Mouse (Mus musculus) 416B (cell line): ENCODE data around the gene En1.
A peak's percentile ranks its signal among the peaks of the same experiment; 100 is the strongest.

Source experiments
- DNase-seq: peaks from one replicate; pipeline ENCODE4 v3.0.0; 2011; ENCODE audit warnings: low read depth

En1 gene

DNA sequence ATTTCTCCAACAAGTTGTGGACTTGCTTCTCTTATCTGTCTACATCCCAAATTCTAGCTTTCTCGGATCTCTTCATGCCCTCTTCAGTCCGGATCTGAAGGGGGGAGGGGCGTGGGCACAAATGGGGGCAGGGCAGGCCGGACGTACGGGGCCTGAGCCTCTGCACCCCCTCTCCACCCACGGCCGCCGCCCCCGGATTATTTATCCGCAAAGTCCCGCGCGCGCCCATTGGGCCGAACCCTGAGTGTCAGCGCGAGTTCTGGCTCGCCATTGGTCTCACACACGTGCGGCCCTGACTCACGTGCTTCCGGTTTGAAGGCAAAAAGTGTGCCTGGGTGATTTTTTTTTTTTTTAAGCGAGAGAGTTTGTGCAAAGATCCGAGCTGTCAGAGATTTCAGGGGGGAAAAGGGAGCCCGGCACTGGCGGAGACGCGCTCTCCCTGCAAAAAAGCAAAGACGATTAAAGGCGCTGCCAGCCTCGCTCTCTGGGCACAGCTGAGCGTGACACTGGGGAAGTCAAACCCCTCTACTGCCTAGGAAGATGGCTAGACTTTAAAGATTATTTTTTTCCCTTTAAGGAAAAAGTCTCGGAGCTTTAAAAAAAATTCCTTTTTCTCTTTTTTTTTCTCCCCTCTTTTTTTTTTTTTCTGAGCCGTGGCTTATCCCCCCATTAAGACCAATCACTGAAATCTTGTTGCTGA lies at the start of gene En1:
Gene En1, plus strand, starts transcription at position 388 of the 700 bp plus-strand sequence.
- no peak for DNase-seq

- no peak for DNase-seq
Observed at GRCm38 (mm10) chr1:120556926-120557846, 45.0 kb upstream of the En1 start.

DNA sequence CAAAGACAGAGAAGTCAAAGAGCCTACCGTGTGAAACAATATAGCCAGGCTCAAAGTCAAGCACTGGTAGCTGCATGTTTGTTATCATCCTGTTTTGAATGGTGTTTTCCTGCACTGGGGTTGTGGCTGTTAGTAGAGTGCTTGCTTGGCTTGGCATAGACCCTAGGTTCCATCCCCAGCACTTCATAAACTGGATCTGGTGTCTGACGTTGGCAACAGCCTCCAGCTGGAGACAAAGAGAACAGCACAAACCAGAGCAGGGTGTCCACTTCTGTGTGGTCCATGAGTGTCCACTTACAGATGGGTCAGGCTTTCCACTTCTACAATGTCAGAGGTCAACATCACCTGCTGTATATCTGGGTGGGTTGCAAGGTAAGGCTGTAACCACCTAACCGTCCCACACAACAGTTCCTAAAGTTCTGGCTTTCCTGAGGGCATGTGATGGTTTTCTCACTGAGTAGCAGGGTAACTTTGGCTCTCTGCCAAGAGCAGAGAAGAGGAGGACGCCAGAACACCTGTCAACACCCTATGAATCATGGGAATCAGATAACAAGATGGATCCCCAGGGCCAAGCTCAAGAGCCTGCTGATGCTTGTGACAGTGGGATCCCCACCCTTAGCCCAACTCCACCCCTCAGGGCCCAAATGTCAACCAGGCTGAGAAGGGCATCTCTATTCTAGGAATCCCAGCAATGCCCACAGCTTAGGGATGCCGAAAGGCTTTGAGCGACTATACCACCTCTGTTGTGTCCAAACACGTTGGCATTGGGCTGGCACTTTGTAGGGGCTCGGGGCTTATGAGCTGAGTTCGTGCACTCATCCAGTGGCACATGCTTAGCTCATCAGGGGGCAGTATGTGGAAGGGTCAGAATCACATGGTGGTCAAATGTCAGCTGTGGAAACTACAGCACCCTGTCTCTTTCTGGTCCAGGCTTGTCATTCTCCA lies 43.6 kb upstream of the En1 start:
- no peak for DNase-seq

DNA sequence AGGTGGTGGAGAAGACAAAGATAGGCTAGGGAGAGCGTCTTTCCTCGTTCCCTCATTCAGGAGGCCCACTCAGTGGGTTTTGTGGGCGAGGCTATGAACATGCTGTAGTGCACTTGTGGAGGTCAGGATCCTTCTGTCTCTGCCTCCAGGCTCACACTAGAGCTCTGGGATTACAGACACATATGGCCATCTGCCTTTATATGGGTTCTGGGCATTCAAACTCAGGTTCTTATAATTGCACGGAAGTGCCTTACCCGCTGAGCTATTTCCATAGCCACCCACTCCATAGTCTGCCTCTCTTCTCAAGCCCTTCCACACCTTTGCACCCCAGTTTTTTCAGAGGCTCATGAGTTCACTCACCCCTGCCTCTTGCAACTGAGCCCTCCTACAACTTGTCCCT lies 42.3 kb upstream of the En1 start:
- DNase-seq, result no peak

GRCm38 (mm10) chr1:120581306-120581705 lies 20.9 kb upstream of the En1 start:
- no peak for DNase-seq

DNA sequence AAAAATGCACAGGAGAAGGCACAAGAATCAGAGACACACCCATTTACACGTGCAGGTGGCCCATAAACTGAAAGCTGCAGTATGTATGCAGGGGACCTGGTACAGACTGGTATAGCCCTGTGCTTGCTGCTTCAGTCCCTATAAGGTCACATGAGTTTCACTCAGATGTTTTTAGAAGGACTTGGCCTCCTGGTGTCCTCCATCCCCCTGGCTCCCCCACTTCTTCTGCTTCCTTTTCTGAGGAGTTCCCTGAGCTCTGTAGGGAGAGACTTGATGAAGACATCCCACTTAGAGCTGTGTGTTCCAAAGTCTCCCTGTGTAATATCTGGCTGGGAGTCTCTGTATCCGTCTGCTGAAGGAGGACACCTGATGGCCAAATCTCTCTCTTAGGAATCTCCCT lies 16.7 kb upstream of the En1 start:
- DNase-seq, result no peak

DNA sequence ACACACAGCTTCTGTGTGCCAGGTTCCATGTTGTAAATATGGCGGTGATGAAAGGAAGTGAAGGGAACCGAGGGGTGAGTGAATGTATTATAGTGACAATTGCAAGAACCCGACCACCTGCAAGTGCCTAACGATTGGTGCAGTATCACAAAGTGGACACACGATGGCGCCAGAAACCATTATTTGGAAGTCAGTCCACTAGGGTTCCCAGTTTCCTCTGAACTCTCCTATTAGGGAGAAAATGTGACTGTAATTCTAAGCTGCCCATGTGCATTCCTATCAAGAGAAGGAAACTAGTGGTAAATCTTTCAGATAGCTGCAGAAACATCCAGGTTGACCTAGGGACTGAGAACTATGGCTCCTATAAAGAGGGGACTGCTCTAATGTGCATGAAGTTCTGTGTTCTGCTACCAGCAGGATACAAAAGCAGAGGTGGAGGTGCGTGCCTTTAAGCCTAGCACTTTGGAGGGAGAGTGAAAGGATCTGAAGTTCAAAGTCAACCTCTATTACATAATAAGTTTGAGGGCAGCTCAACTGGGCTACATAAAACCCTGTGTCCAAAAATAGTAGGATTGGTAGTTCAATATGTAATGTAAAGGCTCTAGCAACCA lies 15.6 kb upstream of the En1 start:
- peak; percentile 71 for DNase-seq

- no peak for DNase-seq
Observed at GRCm38 (mm10) chr1:120587431-120587830, 14.8 kb upstream of the En1 start.

DNA sequence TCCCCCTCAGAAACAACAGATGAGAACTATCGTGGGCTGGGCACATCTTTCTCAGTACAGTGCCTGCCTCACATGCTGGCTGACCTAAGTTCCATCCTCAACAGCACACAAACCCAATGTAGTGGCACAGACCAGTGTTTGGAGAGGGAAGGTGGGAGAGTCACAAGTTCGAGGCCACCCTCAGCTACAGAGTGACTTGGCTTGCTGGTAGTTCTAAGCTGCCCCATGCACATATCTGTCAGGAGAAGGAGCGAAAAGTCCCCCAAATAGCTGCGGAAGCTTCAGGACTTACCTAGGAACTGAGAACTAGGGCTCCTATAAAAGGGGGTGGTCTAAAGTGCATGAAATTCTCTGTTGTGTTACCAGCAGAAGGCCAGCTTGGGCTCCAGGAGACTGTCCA lies 14.3 kb upstream of the En1 start:
- DNase-seq, result no peak

GRCm38 (mm10) chr1:120588362-120589027 lies 13.7 kb upstream of the En1 start:
- DNase-seq, result peak; percentile 8

DNA sequence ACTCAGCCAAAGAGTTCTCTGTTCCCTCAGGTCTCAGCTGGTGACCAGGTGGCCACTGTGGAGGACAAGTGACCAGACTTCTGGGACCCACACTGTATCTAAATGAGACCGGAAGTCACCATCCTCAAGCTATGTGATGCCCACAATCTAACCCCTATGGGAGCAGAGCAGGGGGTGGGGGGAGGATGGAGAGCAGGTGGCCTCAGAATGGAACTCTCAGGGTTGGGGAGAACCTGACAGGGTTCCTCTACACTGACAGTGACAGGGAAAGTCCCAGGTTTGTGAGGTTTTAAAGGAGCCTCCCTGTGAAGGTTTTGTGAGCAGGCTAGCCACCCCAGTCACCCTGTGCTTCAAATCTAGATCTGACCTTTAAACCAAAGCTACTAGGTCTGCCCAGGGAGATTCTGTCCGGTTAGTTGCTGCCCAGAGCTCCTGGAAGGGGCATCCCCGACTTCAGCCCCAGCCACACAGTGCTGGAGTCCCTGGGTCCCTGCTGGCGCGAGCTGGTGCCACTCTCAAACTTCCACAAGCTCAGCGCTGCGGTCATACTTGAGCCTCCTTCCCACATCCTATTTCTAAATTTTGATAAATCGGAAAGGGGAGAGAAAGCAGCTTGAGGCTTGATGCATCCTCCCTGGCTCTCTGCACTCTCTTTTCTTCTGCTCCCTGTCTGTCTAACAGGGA lies 8.8 kb upstream of the En1 start:
- no peak for DNase-seq

GRCm38 (mm10) chr1:120594603-120595002 lies 7.6 kb upstream of the En1 start:
- no peak for DNase-seq

- no peak for DNase-seq
Observed at GRCm38 (mm10) chr1:120595471-120596240, 6.6 kb upstream of the En1 start.

DNA sequence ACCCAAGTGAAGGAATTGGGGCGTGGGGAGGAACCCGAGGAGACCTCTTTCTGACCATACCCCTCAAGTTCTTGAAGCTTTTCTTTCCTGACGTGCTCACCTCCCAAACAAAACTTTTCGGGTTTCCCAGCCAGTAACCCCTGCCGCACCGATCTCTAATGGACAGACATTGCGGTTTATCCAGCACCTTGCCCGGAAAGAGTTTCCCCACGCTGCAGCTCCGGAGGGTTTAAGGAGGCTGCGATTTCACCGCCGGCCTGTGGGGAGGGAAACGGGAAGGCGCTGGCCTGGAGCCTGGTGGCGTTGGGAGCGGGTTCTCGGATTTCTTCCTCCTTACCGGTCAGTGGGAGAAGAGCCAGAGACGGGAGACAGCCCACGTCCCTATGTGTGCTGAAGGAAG lies 5.9 kb upstream of the En1 start:
- no peak for DNase-seq

DNA sequence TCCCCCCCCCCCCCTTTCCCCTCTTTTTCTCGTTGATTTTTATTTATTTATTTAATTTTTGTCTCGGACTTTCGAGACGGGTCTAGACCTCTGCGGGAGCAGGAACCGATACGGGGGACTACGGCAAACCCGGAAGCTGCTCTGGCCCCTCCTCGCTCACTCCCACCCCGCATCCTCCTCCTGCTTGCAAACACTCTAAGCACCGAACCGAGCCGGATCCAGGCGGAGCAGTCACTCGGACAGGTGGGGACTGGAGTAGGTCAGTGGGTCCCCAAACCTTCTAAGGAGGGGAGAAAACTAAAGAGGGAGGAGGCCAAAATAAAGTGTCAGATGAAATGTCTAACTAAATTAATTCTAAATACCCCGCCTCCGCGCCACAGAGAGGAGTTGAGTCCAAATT lies 5.4 kb upstream of the En1 start:
- DNase-seq, result no peak

- no peak for DNase-seq
Observed at GRCm38 (mm10) chr1:120597271-120597670, 4.9 kb upstream of the En1 start.

DNA sequence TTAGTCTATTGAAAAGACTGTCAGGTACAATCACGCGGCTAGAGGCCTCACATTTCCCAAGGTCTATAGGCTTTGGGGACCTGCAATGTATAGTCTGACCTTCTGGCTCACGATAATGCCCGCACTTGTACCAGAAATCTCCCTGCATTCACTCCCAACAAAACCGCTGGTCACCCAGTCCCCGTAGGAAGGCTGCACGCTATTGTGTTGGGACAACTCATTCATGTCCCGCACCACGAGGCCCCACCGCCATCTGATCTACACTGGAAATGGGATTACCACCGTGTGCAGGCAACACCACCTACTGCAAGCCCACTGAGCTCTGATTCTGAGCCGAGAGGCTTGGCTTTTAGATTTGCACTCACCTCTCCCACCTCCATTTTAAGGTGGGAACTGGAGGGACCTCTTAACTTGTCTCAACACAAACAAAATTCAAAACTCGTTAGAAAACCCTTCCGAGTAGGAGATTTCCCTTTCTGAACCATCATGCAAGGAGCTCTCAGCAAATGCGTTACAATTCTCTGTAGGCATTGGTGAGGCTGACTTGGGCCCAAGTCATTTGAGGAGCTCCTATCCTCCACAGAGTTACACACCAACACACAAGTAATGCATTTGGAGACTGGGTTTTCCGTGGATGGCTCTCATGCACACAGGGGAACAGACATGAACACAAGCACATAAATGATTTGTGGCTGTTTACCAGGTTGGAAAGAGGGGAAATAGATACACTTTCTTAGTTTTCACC lies 3.9 kb upstream of the En1 start:
- no peak for DNase-seq

- DNase-seq, result no peak
Observed at GRCm38 (mm10) chr1:120599321-120600148, 2.7 kb upstream of the En1 start.
